Mouse (Mus musculus): Measurements from ENCODE around the gene Ddr1. TPM values are rescaled to one million over a fixed set of nuclear protein-coding genes. Genes with fewer than 3 reads are reported as not detected.

Gene Ddr1
- 74.0 and 78.4 TPM in 2 replicates for polyA plus RNA-seq (2015; fragmentation: Nextera tagmentation; extraction: Ambion mirVana)

GRCm38 (mm10) chr17:35704621-35705464 is at the start of gene Ddr1:
Gene Ddr1 (minus strand): TSS chr17:35704621.
- H3K4me3 ChIP-seq (replicated peaks): peak within 1 kb of the TSS; percentile 42
- H3K36me3 ChIP-seq: no peaks in the 10 kb centered on the region
- WGBS: 7% methylated on average over 19 of the region's 19 CpGs
- peak within 1 kb of the TSS; percentile 53 for H3K4me2 ChIP-seq
- H3K9ac ChIP-seq: peak within 1 kb of the TSS; percentile 19; the same call in 1 of the 2 replicates
- no peaks in the 10 kb centered on the region for H3K27me3 ChIP-seq (replicated peaks)
- ATAC-seq (ENCODE audit: insufficient read depth, low FRiP score, low read depth): peak; percentile 25; the same call in 1 of the 2 replicates
- H3K9me3 ChIP-seq: no peaks in the 10 kb centered on the region
- H3K27ac ChIP-seq: peak within 1 kb of the TSS; percentile 96
- peaks cover 38% of the 10 kb centered on the region for H3K4me1 ChIP-seq

- no peaks in the 10 kb centered on the region for H3K27me3 ChIP-seq (replicated peaks)
- 96% methylated on average over 7 of the region's 7 CpGs for WGBS
- H3K4me1 ChIP-seq: no peaks in the 10 kb centered on the region
- no peaks in the 10 kb centered on the region for H3K36me3 ChIP-seq
- no peak overlapping the region for H3K4me3 ChIP-seq (replicated peaks)
- H3K27ac ChIP-seq: no peak overlapping the region
- no peak overlapping the region for H3K4me2 ChIP-seq
- no peaks in the 10 kb centered on the region for H3K9me3 ChIP-seq
- H3K9ac ChIP-seq: no peak overlapping the region
- ATAC-seq (ENCODE audit: insufficient read depth, low FRiP score, low read depth): no peak
Measured at GRCm38 (mm10) chr17:35753668-35754067, 49.2 kb upstream of the Ddr1 start.

- WGBS: 45% methylated on average over 7 of the region's 7 CpGs
- no peak overlapping the region for H3K4me2 ChIP-seq
- H3K9ac ChIP-seq: no peak overlapping the region
- no peaks in the 10 kb centered on the region for H3K36me3 ChIP-seq
- no peak for ATAC-seq (ENCODE audit: insufficient read depth, low FRiP score, low read depth)
- H3K27ac ChIP-seq: no peak overlapping the region
- no peak overlapping the region for H3K4me3 ChIP-seq (replicated peaks)
- H3K9me3 ChIP-seq: no peaks in the 10 kb centered on the region
- no peaks in the 10 kb centered on the region for H3K27me3 ChIP-seq (replicated peaks)
- no peaks in the 10 kb centered on the region for H3K4me1 ChIP-seq
Measured at GRCm38 (mm10) chr17:35752221-35752811, 47.9 kb upstream of the Ddr1 start.

- H3K4me2 ChIP-seq: no peak overlapping the region
- 67% methylated on average over 10 of the region's 10 CpGs for WGBS
Measured at GRCm38 (mm10) chr17:35749685-35750084, 45.3 kb upstream of the Ddr1 start.

GRCm38 (mm10) chr17:35744361-35744760 is 39.9 kb upstream of the Ddr1 start:
- Histone ChIP-seq H3K4me3 (replicated peaks) (no peak overlapping the region), H3K9ac (no peak overlapping the region), H3K4me1 (no peaks in the 10 kb centered on the region), H3K36me3 (no peaks in the 10 kb centered on the region), H3K27me3 (replicated peaks) (no peaks in the 10 kb centered on the region), H3K4me2 (no peak overlapping the region), H3K27ac (no peak overlapping the region), H3K9me3 (no peaks in the 10 kb centered on the region)
- no peak for ATAC-seq (ENCODE audit: insufficient read depth, low FRiP score, low read depth)
- 95% methylated on average over 2 of the region's 2 CpGs for WGBS

More at GRCm38 (mm10) chr17:35749685-35750084, 45.3 kb upstream of the Ddr1 start:
- no peaks in the 10 kb centered on the region for H3K9me3 ChIP-seq
- no peaks in the 10 kb centered on the region for H3K4me1 ChIP-seq
- no peaks in the 10 kb centered on the region for H3K36me3 ChIP-seq
- H3K9ac ChIP-seq: no peak overlapping the region
- no peak overlapping the region for H3K4me3 ChIP-seq (replicated peaks)
- no peak for ATAC-seq (ENCODE audit: insufficient read depth, low FRiP score, low read depth)
- no peak overlapping the region for H3K27ac ChIP-seq
- H3K27me3 ChIP-seq (replicated peaks): no peaks in the 10 kb centered on the region

- H3K4me2 ChIP-seq: no peak overlapping the region
- H3K27ac ChIP-seq: no peak overlapping the region
- no peaks in the 10 kb centered on the region for H3K4me1 ChIP-seq
- H3K36me3 ChIP-seq: no peaks in the 10 kb centered on the region
- 68% methylated on average over 3 of the region's 3 CpGs for WGBS
- H3K4me3 ChIP-seq (replicated peaks): no peak overlapping the region
- no peak overlapping the region for H3K9ac ChIP-seq
- H3K27me3 ChIP-seq (replicated peaks): 0 out of 2 replicates have a peak, but pooled peaks cover 7% of the 10 kb centered on the region
- ATAC-seq (ENCODE audit: insufficient read depth, low FRiP score, low read depth): peak; percentile 76; the same call in 1 of the 2 replicates
- H3K9me3 ChIP-seq: no peaks in the 10 kb centered on the region
Measured at GRCm38 (mm10) chr17:35742948-35743347, 38.5 kb upstream of the Ddr1 start.

- Histone ChIP-seq H3K4me2 (no peak overlapping the region), H3K9ac (no peak overlapping the region), H3K4me3 (replicated peaks) (no peak overlapping the region), H3K9me3 (no peaks in the 10 kb centered on the region), H3K27ac (peak overlapping the region; percentile 44; the same call in 1 of the 2 replicates), H3K27me3 (replicated peaks) (0 out of 2 replicates have a peak, but pooled peaks cover 7% of the 10 kb centered on the region), H3K36me3 (no peaks in the 10 kb centered on the region), H3K4me1 (peaks cover under 1% of the 10 kb centered on the region; the same call in 1 of the 2 replicates)
- peak; percentile 87 for ATAC-seq (ENCODE audit: insufficient read depth, low FRiP score, low read depth)
- WGBS: 63% methylated on average over 9 of the region's 9 CpGs
Measured at GRCm38 (mm10) chr17:35741589-35742226, 37.3 kb upstream of the Ddr1 start.

- H3K4me3 ChIP-seq (replicated peaks): no peak overlapping the region
- 74% methylated on average over 5 of the region's 5 CpGs for WGBS
- H3K27me3 ChIP-seq (replicated peaks): 0 out of 2 replicates have a peak, but pooled peaks cover 7% of the 10 kb centered on the region
- ATAC-seq (ENCODE audit: insufficient read depth, low FRiP score, low read depth): no peak
- H3K36me3 ChIP-seq: no peaks in the 10 kb centered on the region
- peaks cover 8% of the 10 kb centered on the region for H3K4me1 ChIP-seq
- no peak overlapping the region for H3K9ac ChIP-seq
- no peak overlapping the region for H3K4me2 ChIP-seq
- H3K27ac ChIP-seq: no peak overlapping the region
- no peaks in the 10 kb centered on the region for H3K9me3 ChIP-seq
Measured at GRCm38 (mm10) chr17:35740276-35740880, 36.0 kb upstream of the Ddr1 start.

- Histone ChIP-seq H3K36me3 (no peaks in the 10 kb centered on the region), H3K9me3 (no peaks in the 10 kb centered on the region), H3K4me1 (peaks cover 8% of the 10 kb centered on the region), H3K9ac (no peak overlapping the region), H3K27me3 (replicated peaks) (0 out of 2 replicates have a peak, but pooled peaks cover 7% of the 10 kb centered on the region), H3K4me2 (no peak overlapping the region), H3K4me3 (replicated peaks) (no peak overlapping the region), H3K27ac (no peak overlapping the region)
- WGBS: 12% methylated on average over 6 of the region's 6 CpGs
- ATAC-seq (ENCODE audit: insufficient read depth, low FRiP score, low read depth): no peak
Measured at GRCm38 (mm10) chr17:35739675-35740074, 35.3 kb upstream of the Ddr1 start.

- H3K27me3 ChIP-seq (replicated peaks): 0 out of 2 replicates have a peak, but pooled peaks cover 7% of the 10 kb centered on the region
- no peak overlapping the region for H3K4me3 ChIP-seq (replicated peaks)
- no peak for ATAC-seq (ENCODE audit: insufficient read depth, low FRiP score, low read depth)
- no peak overlapping the region for H3K27ac ChIP-seq
- WGBS: 8% methylated on average over 12 of the region's 12 CpGs
- H3K4me2 ChIP-seq: peak overlapping the region; percentile 31
- H3K4me1 ChIP-seq: peaks cover 8% of the 10 kb centered on the region
- no peaks in the 10 kb centered on the region for H3K9me3 ChIP-seq
- no peak overlapping the region for H3K9ac ChIP-seq
- H3K36me3 ChIP-seq: no peaks in the 10 kb centered on the region
Measured at GRCm38 (mm10) chr17:35737743-35738142, 33.3 kb upstream of the Ddr1 start.

GRCm38 (mm10) chr17:35736280-35736960 is 32.0 kb upstream of the Ddr1 start:
- Histone ChIP-seq H3K27me3 (replicated peaks) (0 out of 2 replicates have a peak, but pooled peaks cover 7% of the 10 kb centered on the region), H3K27ac (no peak overlapping the region), H3K4me2 (no peak overlapping the region), H3K9ac (no peak overlapping the region), H3K36me3 (no peaks in the 10 kb centered on the region), H3K4me1 (peaks cover 8% of the 10 kb centered on the region), H3K4me3 (replicated peaks) (no peak overlapping the region), H3K9me3 (no peaks in the 10 kb centered on the region)
- 38% methylated on average over 12 of the region's 12 CpGs for WGBS
- no peak for ATAC-seq (ENCODE audit: insufficient read depth, low FRiP score, low read depth)
